ENCODE assay signal across 8 mouse cellular contexts in the genomic region with DNA sequence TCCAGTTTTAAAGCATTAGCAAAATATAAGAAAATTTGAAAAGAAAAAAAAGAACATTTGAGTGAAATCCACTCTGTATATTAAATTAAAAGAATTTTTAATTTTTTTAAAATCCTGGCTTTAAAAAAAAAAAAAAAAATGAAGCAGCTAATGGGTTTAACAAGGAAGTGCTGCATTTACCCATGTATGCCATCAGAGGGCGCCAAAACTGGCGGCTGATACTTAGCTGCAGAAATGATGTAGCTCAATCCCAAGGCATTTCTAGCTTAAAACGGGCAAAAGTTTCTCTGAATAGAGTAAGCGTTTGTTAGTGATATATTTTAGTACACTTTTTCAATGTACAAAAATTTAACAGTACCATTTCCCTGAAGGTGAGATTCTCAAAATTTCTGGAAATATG.
DNase-seq lines count a peak whose midpoint lies in the region; ATAC-seq and TF ChIP-seq lines count a peak whose summit lies in the region.

No protein-coding gene starts in this region.

- no peaks in the 10 kb centered on the region for H3K36me3 ChIP-seq in midbrain, postnatal 0 days (ENCODE audit: insufficient read depth, low read length)
- no peaks in the 10 kb centered on the region for H3K36me3 ChIP-seq in midbrain, embryonic 11.5 days (ENCODE audit: control insufficient read depth, insufficient read depth, low read length)

- 12% methylated on average over 4 of the region's 4 CpGs for WGBS in midbrain, postnatal 0 days
- WGBS in midbrain, embryonic 11.5 days: 16% methylated on average over 4 of the region's 4 CpGs

- H3K4me3 ChIP-seq in midbrain, postnatal 0 days (ENCODE audit: low read depth, low read length): no peak overlapping the region
- no peak overlapping the region for H3K4me3 ChIP-seq in midbrain, embryonic 11.5 days (ENCODE audit: low read depth, low read length)

- DNase-seq in frontal cortex, postnatal 36 days (ENCODE audit: low spot score in 2 of 2): peak; percentile 1 to 19
- DNase-seq in frontal cortex, postnatal 25 days (ENCODE audit: low spot score in 2 of 2): no peak
- DNase-seq in midbrain, postnatal 0 days (ENCODE audit: low spot score): peak; percentile 63
- no peak for DNase-seq in midbrain, embryonic 11.5 days (ENCODE audit: low spot score, missing footprints)
- peak; percentile 5 for DNase-seq in c-Kit-negative CD71-positive TER-119-positive erythroid progenitor cells, embryonic 14.5 days (ENCODE audit: low read depth, low spot score)
- DNase-seq in kidney, postnatal 36 days: peak; percentile 20 to 58
- peak; percentile 20 to 29 for DNase-seq in right cerebral cortex, adult 2 months (ENCODE audit: low spot score in 2 of 2)
- no peak for DNase-seq in spleen, postnatal 36 days (ENCODE audit: low spot score in 2 of 2)

- ATAC-seq in midbrain, postnatal 0 days (ENCODE audit: low FRiP score): no peak
- no peak for ATAC-seq in midbrain, embryonic 11.5 days (ENCODE audit: low FRiP score)

- TF ChIP-seq CTCF in midbrain, postnatal 0 days (IDR thresholded peaks at IDR 0.05): peak; percentile 76

- H3K9ac ChIP-seq in midbrain, postnatal 0 days (replicated peaks; ENCODE audit: low read length, poor library complexity, severe bottlenecking): no peak overlapping the region
- H3K9ac ChIP-seq in midbrain, embryonic 11.5 days (ENCODE audit: low read length): no peak overlapping the region

- H3K4me1 ChIP-seq in midbrain, postnatal 0 days (ENCODE audit: insufficient read depth, low read length): no peaks in the 10 kb centered on the region
- H3K4me1 ChIP-seq in midbrain, embryonic 11.5 days (ENCODE audit: control insufficient read depth, insufficient read depth, low read length): no peaks in the 10 kb centered on the region

- H3K27me3 ChIP-seq in midbrain, postnatal 0 days (ENCODE audit: insufficient read depth, low read length): no peaks in the 10 kb centered on the region
- H3K27me3 ChIP-seq in midbrain, embryonic 11.5 days (ENCODE audit: control insufficient read depth, insufficient read depth, low read length): no peaks in the 10 kb centered on the region

- no peak overlapping the region for H3K4me2 ChIP-seq in midbrain, postnatal 0 days (ENCODE audit: low read depth, low read length, poor library complexity, severe bottlenecking)
- H3K4me2 ChIP-seq in midbrain, embryonic 11.5 days: no peak overlapping the region

- no peak overlapping the region for H3K27ac ChIP-seq in midbrain, postnatal 0 days (ENCODE audit: low read depth, low read length)
- H3K27ac ChIP-seq in midbrain, embryonic 11.5 days (ENCODE audit: low read depth, low read length): no peak overlapping the region

- no peaks in the 10 kb centered on the region for H3K9me3 ChIP-seq in midbrain, postnatal 0 days (ENCODE audit: low read length)
- H3K9me3 ChIP-seq in midbrain, embryonic 11.5 days (ENCODE audit: control insufficient read depth, low read length): no peaks in the 10 kb centered on the region

Comparison
In these comparisons a context has a peak if more than half of its experiments do, and no peak if none do; other contexts are left out.
1. DNase-seq: peak in frontal cortex, postnatal 36 days (2 of 2), midbrain, postnatal 0 days (single experiment), c-Kit-negative CD71-positive TER-119-positive erythroid progenitor cells, embryonic 14.5 days (single experiment), kidney, postnatal 36 days (2 of 2) and right cerebral cortex, adult 2 months (2 of 2); none in frontal cortex, postnatal 25 days (0 of 2), midbrain, embryonic 11.5 days (single experiment) and spleen, postnatal 36 days (0 of 2).